Mouse (Mus musculus) cerebral cortex, adult 2 months (tissue): Measurements from ENCODE around the gene Muc15.

Experiments used
- WGBS: fragments of 180-500 bp; shearing (Covaris S2); methylation state at CpG from one replicate; pipeline ENCODE4 v1.1.7; 2018; 5-methylcytosine and 5-hydroxymethylcytosine counted together

The Muc15 gene

DNA sequence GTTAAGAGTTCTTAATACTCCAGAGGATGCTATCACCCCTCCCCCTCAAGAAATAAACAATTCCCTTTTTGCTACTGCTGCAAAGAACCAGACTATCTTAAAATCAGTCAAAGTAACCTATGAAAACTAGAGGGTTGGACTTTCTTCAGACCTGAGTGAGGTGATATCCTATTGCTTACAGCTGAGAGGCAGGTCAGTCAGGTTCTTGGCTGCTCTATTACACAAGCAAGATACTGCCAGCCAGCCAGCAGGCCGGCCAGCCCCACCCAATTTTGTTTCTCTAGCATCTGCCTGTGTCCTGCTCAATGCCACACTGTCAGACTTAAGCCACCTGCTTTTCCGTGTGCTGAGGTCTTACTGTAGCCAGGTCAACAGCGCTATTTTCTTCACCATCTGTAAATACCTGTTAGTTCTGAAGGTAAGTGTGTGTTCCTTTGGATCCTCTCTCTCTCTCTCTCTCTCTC lies at the start of gene Muc15:
Gene Muc15 (plus strand): TSS at position 51 of the 464 bp plus-strand sequence.
- WGBS: 49% methylated on average over 3 of the region's 3 CpGs

- WGBS: 64% methylated on average over 3 of the region's 3 CpGs
Measured at GRCm38 (mm10) chr2:110709436-110709835, 11.7 kb upstream of the Muc15 start.

DNA sequence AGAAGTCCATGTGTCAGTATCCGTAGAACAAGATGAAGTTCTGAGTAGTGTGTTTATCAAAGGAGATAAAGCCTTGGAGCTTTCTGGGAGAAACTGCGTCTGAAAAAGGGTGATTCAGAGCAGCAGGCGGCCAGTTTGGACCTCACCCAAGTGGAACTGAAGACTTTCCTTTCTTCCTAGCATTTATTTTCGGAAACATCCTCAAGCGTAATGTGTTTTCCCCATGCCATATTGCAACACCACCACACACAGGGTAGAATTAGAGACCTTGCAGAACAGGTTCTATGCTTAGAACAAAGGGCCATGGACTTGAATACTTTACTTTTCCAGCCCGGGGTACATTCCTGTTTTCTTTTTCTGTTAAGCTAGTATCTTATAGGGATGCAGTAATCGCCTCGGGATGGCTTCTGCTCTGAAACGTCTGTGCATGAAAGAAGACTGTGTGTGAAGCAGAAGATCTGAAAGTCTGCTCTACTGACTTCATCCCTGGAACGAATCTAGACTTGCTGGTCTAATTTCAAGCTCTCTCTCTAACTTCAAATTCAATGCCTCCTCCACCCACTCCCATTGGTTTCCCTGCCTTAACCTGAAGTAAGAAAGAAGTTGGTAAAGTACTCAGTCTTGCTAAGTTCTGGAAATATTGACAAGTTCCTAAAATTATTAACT lies 11.0 kb upstream of the Muc15 start:
- 22% methylated on average over 10 of the region's 10 CpGs for WGBS

GRCm38 (mm10) chr2:110722208-110722607 lies 1.1 kb downstream of the Muc15 start:
- WGBS: 23% methylated on average over 1 of the region's 1 CpGs

DNA sequence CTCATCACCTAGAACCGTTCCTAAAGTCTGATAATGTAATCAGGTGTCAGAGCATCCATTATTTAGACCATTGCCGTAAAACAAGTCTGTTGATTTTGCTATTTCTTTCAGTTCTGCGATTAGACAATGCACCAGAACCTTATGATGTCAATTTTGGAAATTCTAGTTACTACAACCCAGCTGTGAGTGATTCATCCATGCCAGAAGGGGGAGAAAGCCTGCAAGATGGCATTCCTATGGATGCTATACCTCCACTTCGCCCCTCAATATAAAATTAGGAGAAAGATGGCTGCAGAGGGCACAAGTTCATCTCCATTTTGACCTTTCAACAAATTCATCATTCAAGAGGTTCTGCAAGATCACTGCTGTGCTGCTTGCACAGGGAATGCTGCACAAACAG lies 16.1 kb downstream of the Muc15 start:
- WGBS: 54% methylated on average over 4 of the region's 4 CpGs

GRCm38 (mm10) chr2:110737981-110738380 lies 16.8 kb downstream of the Muc15 start:
- 36% methylated on average over 2 of the region's 2 CpGs for WGBS

- 91% methylated on average over 1 of the region's 1 CpGs for WGBS
Measured at GRCm38 (mm10) chr2:110739781-110740180, 18.6 kb downstream of the Muc15 start.

DNA sequence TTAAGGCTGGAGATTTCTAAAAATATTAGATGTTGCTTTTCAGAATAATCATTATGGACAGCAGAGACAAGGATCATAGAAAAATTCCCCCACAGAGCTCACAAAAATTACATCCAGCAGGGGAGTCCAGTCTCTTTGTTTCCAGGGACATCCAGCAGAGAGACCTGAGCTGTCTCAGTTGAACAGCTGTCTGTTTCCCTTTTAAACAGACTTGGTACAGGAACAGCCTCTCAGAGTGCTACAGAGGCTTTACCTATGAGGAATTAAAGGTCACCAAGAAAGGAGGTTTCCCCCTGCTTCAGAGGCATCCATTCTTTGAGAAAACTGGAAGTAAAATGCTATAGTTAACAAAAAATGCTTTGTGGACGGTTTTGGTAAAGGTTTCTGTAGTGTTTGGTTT lies 19.4 kb downstream of the Muc15 start:
- 60% methylated on average over 1 of the region's 1 CpGs for WGBS

DNA sequence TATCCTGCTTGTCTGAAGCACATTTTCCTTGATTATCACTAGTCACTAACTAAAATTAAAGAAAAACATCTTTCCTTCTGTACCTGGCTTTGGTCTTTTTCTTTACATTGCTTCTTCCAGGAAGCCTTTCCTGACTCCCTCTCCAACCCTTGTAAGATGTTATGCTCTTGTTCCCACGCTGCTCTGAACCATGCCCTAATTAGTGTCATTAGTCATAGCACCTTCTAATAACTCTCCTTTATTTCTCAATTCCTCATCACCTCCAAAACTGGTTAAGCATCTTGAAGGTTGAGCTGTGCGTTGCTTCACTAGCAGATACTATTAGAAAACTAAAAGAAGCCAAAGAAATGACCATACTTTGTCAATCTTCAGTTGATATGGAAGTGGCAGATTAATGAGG lies 36.4 kb downstream of the Muc15 start:
- 82% methylated on average over 2 of the region's 2 CpGs for WGBS

DNA sequence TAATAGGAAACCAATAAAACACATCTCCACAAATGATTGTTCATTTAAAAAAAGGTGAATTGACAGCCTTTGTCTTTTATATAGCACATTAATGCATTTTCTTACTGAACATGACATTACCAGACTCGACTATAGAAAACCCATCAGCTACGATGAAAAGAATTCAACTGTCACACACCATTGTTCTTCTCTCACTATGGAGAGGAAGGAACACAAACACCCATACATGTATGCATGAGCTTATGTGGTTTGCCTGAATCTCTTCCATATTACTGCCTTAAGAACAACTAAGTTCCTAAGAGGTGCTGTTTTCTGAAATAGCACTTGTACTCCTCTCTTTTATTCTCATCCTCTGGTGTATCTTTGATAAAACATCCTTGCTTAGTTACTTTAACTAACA lies 38.3 kb downstream of the Muc15 start:
- 71% methylated on average over 2 of the region's 2 CpGs for whole genome bisulfite sequencing

DNA sequence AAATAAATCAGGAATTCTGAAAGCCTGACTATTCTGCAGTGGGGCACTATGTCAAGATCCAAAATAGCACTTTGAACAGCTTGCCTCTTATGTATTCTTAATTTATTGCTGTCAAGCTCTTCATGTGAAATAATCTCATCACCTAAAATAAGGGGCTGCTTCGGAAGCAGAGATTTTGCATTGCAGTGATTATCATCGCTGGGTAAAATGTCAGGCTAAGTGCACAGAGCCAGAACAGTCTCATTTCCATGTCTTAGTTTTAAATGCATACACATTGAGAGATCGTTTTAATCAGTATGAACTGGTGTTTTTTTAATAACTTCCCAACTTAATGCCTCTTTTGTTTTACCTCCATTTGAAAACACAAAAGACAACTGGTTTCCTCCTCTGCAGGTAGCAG lies 66.3 kb downstream of the Muc15 start:
- 54% methylated on average over 3 of the region's 3 CpGs for WGBS
